Mouse (Mus musculus): ENCODE data around the gene Mybpc2.
A peak's percentile ranks its signal among the peaks of the same experiment; 100 is the strongest.

The Mybpc2 gene

DNA sequence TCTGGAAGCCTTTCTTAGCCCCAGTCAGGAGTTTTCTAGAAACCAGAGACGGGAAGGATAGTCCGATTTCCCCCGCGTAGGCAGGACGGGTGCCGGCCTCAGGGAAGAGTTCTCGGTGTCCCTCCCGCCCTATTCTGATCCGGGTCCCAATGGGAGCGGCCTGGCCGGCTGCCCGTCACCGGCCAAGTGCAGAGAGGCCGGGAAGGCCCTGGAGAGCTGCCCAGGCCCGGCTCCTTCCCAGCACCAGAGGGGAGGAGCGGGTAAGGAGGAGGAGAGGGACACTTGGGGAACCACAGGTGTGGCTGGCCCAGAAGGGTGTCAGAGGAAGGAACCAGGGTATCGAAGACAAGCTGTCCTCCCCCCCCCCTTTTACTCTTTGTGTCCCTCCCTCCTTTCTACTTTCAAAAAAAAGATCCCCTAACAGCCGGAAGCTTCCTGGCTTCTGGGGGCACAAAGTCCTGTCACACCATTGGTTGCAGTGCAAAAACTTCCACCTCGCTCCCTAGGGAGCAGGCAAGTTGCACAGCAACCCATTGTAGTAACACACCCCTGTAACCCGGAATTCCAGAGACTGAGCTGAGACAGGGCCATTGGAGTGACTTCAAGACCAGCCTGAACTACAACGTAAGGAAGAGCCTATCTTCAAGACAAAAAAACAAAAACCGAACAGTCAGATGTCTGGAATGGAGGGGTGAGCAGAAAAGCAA is 823 bp upstream of the Mybpc2 start:
- DNase-seq (ENCODE audit: low read depth, low spot score) = no peak

DNA sequence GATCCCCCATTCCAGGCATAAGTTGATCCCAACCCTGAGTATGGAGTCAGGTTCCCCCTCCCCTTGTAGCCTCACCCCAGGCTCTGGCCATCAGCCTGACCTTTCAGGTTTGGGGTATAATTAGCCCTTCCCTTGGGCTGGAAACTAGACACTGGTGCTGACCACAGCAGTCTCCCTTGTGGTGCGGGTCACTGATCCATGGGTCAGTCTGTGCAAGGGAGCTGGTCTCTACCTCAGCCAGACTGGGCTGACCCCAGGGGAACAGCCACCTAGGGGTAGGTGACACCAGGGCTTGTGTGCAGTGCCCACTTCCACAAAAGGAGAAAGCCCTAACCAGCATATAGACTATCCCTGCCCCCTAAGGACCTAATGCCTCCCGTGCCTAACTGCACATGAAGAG is 1.4 kb downstream of the Mybpc2 start:
- DNase-seq (ENCODE audit: low read depth, low spot score) = no peak

DNA sequence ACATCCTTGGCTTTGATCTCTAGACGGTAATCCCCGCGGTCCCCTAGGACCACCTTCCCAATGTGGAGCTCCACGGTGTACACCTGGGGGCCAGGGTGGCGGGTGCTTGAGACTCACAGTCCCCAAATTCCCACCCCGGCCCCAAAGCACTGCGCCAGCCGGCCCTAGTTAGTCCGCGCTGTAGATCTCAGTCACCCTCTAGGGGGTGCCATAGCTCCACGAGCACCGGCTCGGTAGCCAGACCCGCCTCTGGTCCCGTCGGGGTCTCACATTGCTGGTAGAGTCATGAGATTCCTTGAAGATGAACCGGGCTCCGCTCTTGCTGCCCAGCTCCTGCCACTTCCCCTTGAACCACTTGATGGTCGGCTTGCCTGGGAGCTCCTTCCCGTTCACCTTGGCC is 2.7 kb downstream of the Mybpc2 start:
- no peak for DNase-seq (ENCODE audit: low read depth, low spot score)

DNA sequence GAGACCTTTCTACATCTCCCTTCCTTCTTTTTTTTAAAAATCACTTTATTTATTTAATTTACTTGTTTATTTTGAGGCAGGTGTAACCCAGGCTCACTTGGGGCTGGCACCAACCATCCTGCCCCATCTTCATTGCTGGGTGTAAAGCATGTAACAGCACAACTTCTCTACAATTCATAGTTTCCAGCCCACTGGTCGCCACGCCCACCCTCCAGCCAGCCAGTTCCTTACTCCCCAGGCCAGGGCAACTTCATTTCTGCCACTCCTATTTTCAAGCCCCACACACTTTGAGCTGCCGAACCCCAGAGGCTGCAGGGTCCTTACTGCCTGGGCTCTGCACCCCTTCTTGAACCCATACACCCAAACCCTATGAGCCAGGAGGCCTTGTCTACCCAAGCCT is 3.5 kb downstream of the Mybpc2 start:
- DNase-seq (ENCODE audit: low read depth, low spot score) = no peak

DNA sequence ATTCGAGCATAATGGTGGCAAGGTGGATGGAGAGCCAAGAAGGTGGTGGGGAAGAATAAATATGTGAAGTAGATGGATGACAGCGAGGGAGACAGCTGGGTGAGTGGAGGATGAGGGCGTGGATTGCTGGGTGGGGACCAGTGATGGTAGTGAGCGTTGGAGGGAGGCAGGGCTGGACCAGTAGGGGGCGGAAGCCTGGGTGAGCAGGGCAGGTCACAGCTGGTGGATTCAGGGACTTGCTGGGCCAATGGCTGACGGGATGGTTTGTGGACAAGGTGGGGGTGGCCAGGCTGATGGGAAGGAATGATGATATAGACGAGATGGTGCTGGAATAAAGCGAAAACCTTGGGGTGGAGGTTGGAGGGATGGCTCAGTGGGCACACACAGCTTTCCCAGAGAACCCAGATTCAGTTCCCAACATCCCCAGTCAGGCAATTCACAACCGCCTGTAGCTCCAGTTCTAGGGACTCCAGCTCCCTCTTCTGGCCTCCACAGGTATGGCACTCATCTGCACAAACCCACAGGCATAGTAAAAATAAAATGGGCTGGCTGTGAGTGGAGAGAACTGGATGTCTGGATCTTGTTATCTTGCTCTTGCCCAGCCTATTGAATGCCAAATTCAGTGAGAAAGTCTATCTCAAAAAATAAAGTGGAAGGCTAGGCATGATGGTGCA is 5.1 kb downstream of the Mybpc2 start:
- DNase-seq (ENCODE audit: low read depth, low spot score) = no peak

GRCm38 (mm10) chr7:44507491-44507890 is 17.0 kb downstream of the Mybpc2 start:
- no peak for DNase-seq (ENCODE audit: low read depth, low spot score)

- DNase-seq (ENCODE audit: low read depth, low spot score) = peak; percentile 54
Observed at GRCm38 (mm10) chr7:44501563-44502115, 22.8 kb downstream of the Mybpc2 start.

DNA sequence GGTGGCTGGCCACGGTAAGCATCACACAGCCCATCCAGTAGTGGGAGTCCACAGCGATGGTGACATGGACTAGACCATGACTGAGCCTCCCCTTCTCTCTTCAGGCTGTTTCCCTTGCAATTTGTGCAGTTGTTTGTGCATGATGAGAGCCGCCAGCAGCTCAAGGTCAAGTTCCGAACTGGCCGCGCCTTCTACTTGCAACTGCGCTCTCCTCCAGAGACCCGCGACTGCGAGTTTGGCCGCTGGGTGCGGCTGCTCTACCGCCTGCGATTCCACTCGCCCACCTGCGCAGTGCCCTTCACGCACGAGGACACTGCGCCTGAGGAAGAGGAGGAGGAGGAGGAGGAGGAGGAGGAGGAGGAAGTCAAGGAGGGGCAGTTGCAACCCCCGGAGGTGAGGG is 24.4 kb downstream of the Mybpc2 start:
- no peak for DNase-seq (ENCODE audit: low read depth, low spot score)

- no peak for DNase-seq (ENCODE audit: low read depth, low spot score)
Observed at GRCm38 (mm10) chr7:44498922-44499321, 25.5 kb downstream of the Mybpc2 start.

- no peak for DNase-seq (ENCODE audit: low read depth, low spot score)
Observed at GRCm38 (mm10) chr7:44497361-44498055, 26.9 kb downstream of the Mybpc2 start.

DNA sequence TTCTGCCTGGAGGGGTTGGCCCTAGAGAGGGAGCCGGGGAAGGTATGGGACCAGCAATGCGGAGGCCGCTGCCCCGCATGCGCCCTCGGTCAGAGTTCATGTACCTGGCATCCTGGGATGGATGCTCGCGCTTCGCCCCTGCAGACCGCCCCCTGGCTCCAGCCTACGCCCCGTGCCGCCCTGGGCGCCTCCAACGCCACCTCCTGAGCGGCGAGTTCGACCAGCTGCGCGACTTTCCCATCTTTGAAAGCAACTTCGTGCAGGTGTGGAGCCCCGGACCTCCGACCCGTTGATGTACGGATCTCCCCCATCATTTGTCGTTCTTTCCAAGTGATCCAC is 27.7 kb downstream of the Mybpc2 start:
- DNase-seq (ENCODE audit: low read depth, low spot score) = no peak

DNA sequence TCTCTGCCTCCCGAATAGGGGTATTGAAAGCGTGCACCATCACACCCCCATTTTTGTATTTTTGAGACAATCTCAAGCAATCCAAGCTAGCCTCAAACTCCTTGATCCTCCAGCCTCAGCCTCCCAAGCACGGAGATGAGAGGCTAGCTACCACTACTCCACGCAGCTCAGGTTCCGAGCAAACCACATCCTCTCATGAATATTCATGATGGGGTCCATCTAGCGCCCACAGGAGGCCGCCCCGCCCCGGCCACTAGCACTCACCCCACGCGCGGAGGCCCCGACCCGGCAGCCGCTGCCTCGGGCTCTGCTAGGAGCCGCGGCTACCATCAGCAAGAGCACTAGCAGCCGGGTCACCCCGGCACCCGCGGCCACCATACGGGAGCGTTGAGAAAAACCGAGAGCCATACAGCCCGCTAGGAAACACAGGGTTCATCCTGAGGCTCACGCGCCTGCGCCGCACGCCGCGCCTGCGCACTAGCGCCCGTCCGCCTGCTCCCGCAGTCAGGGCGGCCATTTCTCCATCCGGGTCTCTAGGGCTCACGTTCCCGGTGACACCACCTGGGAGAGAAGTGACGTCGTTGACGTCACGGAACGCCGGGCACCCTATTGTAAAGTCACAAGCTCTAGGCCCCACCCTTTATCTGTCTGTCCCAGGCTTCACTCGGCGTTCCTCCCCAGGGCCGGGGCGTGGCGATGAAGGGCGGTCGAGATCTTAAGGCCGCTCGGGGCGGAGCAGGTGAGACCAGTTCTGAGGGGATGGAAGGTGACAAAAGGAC is 28.3 kb downstream of the Mybpc2 start, which contains the start of the genes Emc10 and Fam71e1:
Gene Emc10 (minus strand): TSS at position 538 of the 779 bp plus-strand sequence.
Gene Fam71e1 (plus strand): TSS at position 590 of the 779 bp plus-strand sequence.
- peak; percentile 98 for DNase-seq (ENCODE audit: low read depth, low spot score)

- no peak for DNase-seq (ENCODE audit: low read depth, low spot score)
Observed at GRCm38 (mm10) chr7:44495086-44495485, 29.4 kb downstream of the Mybpc2 start.

- DNase-seq (ENCODE audit: low read depth, low spot score) = no peak
Observed at GRCm38 (mm10) chr7:44494681-44495080, 29.8 kb downstream of the Mybpc2 start.

DNA sequence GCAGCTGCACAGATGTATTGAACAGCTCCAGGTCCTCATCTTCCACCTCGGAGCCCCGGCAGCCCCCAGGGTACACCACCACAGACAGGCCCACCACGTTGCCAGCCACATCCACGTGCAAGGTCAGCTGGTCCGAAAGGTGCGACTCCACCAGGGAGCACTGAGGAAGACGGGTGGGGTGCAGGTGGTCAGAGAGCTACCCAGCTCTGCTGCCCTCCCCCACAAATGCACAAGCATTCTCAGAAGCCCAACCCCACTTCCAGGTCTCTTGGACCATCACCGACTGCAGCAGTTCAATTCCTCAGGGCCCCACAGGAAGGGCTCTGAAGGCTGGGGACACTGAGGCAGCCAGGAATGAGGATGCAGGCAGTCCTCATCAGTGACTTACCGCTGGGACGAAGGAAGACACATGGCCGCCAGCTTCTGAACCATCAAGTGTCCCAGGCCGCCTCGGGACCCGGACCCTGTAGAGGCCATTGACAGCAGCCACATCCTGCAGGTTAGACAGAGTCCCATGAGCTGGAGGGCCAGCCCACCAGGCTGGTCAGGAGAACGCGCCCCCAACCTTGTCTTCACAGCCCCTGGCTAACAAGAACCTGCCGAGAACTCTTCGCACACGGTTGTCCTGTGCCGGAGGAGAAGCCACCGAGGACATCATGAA is 32.2 kb downstream of the Mybpc2 start:
- no peak for DNase-seq (ENCODE audit: low read depth, low spot score)

DNA sequence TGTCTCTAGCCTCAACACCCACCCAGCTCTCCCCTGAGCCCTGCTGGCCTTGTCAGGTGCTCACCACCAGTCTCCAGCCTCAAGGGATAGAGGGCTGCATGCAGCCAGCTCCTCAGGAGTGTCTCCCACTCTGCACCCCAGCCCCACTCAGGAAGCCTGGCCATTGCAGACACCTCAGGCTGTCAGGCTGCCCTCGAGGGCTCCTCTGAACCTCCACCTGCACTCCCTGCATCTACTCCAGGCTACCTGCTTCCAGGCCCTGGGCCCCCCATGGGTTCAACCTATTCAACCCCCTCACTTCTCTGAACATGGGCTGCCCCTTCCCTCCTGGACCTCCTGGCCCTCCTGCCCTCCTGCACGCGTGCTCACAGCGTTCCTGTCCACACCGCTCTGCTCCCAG is 33.1 kb downstream of the Mybpc2 start:
- no peak for DNase-seq (ENCODE audit: low read depth, low spot score)

GRCm38 (mm10) chr7:44490281-44490680 is 34.2 kb downstream of the Mybpc2 start:
- DNase-seq (ENCODE audit: low read depth, low spot score) = no peak

GRCm38 (mm10) chr7:44488545-44488944 is 35.9 kb downstream of the Mybpc2 start:
- no peak for DNase-seq (ENCODE audit: low read depth, low spot score)

DNA sequence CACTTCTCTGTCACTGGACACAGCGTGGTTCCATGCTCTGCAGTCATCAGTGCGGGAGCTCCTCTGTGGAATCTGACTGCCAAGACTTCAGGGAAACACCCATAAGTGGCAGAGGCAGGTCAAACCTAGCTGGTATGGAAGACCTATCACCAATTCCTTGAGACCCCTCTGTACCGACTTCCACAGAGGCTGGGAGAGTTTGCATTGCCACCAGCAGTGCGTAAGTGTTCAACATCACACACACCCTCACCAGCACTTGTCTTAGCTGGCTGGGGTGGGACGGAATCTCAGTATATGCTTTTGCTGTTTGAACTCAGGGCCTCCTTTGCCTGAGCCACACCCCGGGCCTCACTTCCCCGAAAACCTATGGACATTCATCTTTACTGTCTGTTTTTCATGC is 36.5 kb downstream of the Mybpc2 start:
- no peak for DNase-seq (ENCODE audit: low read depth, low spot score)

GRCm38 (mm10) chr7:44486927-44487575 is 37.4 kb downstream of the Mybpc2 start:
- no peak for DNase-seq (ENCODE audit: low read depth, low spot score)

Data from c-Kit-negative CD71-positive TER-119-positive erythroid progenitor cells, embryonic 14.5 days (primary cell).